Mouse (Mus musculus) induced T-regulatory cell, adult 2 months (primary cell): Measurements from ENCODE around the gene Tmem109.

ENCODE experiments used
- DNase-seq: peaks from one replicate; pipeline ENCODE4 v3.0.0-alpha.2; 2012; ENCODE audit warnings: low read depth

The Tmem109 gene

DNA sequence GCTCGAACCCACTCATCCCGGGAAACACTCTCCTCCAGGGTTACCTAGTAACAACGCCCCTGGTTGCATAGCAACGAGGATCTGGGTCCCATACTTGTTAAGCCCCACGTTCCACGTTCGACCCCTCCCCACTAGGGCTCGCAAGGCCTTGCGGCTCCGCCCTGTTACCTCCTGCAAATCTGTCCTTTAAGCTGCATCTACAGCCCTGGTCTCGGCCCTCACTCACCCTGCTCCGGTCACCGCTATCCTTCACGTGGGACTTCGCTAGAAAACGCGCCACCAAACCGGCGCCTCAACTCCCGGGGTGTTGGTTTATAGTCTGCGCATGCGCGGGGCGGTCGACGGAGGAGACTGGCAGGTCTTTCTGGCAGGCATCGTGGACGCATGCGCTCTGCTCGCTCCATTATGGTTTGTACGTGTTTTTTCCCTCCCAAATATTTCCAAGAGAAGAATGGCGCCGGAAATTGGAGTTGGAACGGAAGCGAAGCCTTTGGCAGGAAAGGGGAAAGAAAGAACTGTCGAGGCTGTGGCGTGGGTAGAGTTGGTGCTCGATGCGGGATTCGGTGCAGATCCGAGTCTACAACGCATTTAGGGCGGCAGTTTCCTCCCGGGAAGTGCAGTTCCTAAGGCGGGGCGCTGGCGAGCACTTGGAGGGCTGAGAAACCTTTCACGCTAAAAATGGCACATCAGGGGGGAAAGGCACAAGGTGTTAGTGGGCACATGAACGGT is at the start of gene Tmem109:
TSS of gene Tmem109 (minus strand) at position 576 of the 729 bp plus-strand sequence.
- DNase-seq: peak; percentile 97

DNA sequence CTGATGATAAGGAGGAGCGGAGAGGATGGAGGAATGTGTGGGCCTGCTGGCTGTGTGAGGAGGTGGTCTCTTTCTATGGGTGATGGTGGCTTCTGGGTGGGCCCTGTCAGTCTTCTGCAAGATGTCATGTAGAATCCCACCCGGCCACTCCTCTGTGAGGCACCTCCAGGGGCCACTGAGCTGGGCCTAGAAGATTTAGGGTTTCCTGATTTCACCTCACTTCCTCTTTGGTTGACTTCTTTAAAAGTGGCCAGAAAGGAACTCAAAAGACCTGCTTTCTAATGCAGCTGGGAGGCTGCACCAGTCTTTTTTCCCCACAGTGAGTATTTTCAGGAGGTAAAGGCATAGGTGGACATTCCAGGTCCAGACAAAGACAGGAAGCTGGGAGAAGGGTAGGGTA is 48.8 kb upstream of the Tmem109 start:
- DNase-seq: no peak

DNA sequence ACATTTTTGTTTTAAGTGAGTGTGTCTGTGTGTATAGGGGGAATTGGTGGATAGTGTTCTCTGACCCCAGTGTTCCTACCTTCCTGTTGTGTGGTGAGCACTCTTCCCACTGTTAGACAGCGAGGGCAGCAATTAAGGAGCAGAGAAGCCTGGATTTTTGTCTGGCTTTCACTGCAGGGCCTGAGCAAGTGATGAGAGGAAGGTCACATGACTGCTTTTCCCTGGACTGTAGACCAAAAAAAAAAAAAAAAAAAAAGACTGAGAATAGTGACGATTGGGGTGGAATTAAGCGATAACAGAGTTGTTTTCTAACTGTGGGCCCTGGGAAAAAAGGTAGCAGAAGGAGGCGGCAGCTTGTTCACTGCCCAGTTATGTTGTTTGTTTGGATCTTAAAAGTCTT is 44.9 kb upstream of the Tmem109 start:
- no peak for DNase-seq

DNA sequence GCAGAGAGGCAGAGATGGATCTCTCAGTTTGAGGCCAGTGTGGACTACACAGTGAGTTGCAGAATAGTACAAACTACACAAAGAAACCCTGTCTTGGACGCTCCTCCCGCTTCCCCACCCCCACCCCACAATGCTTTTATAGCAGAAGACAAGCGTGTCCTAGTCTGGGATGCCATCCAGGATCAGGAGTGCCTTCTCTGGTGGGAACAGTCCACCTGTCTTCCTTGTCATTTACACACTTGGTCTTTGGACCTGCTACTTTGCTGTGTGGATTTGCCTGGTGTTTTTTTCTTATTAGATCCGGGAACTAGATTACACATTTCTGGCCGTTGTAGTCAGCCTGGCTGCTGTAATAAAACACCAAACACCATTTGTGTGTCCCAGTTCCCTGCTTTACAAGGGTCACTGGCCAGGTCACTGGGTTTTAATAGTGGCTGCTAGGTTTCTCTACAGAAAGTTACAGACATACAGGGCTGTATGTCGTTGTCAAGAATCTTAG is 44.4 kb upstream of the Tmem109 start:
- DNase-seq: no peak

DNA sequence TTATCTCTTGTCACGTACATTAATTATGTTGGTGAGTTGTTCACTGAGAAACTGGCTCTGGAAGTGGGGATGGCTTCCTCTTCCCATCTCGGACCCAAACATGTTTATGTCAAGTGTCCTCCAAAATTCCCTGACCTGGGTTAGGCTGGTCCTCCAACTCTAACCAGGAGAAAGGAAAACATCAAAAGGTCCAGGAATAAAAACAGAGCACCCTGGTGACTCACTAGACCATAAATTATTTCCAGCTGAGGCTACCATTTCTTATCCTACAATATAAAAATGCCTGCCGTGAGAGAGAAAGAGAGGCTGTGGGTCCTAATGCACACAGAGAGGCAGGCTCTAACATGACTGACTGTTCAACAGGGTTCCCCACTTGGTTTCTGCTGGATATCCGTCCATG is 42.4 kb upstream of the Tmem109 start:
- DNase-seq: no peak

DNA sequence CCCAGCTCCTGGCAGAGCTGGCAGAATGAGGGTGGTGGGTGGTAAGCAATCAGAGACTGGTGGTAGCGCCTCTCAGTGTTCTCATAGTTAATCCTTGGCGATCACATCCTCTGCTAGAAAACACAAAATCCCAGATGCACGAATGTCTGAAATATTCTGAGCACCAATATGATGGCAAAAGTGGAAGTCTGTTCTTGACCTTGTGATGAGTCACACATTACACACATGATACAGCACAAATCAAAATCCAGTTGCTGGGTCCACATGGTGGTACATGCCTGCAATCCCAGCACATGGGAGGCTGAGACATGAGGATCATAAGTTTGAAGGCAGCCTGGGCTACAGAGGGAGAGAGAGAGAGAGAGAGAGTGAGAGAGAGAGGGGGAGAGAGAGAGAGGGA is 39.3 kb upstream of the Tmem109 start:
- no peak for DNase-seq

DNA sequence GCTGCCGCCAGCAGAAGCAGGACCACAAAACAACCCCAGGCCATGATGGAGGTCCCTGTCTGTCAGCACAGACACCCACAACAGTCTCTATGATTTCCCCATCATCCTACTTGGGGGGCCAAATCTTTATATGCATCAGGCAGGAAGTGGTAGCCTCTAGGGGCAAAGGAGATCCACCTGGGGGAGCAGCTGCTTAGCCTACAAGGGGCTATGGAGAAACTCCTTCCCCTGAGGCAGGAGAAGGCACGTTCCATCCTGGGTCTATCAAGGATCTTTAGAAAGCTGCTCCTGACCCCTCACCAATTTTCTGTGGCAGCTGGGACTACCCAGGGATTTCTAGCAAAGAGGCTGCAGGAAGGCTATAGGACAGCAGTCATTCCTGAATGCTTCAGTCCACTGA is 38.7 kb upstream of the Tmem109 start, which contains the start of gene Zp1:
TSS of gene Zp1 (minus strand) at position 101 of the 400 bp plus-strand sequence.
- no peak for DNase-seq

DNA sequence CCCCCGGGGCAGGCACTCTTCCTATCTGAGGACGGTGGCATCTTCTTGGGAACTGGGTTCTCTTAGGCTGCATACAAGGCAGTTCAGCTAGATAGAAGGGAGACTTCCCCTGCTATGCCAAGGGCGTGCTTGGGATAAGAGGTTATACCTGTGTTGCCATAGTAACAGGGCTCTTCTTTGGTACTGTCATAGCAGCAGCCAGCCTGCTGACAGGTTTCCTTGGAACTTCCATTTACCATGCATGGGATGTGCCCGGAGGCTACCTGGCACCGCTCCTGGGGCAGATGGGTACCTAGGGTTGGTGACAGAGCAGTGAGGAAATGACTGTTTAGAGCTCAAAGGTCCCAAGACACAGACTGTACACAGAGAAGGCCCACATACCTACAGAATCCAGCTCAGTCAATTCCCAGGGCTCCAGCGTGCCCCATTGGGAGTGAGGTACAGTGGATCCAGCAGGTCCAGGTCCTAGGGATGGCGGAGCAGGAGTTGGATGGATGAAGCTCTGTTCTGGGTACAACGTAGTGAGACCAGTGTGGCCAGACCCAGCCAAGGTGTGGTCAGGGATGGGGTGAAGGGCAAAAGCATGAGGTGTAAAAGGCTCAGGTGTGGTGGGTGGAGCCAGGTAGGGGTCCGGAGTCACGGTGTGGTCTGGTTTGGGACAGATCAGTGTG is 36.7 kb upstream of the Tmem109 start:
- DNase-seq: no peak

DNA sequence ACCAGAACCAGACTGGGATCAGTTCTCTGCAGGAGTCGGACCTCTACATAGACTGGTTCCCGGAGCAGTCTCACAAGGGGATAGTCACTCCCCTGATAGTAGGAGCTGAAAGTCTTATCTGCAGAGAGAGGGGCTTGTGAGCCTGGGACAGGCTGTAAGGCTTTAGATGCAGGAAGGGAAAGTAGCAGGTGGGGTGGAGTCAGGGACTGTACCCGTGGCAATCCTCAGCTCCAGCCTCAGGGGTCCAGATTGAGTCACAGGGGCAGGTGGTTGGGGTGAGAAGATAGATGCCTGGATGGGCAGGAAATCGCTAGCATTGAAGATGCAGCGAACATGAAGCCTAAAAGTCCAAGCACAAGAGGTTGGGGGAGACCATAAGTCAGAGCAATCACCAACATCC is 34.7 kb upstream of the Tmem109 start:
- no peak for DNase-seq

DNA sequence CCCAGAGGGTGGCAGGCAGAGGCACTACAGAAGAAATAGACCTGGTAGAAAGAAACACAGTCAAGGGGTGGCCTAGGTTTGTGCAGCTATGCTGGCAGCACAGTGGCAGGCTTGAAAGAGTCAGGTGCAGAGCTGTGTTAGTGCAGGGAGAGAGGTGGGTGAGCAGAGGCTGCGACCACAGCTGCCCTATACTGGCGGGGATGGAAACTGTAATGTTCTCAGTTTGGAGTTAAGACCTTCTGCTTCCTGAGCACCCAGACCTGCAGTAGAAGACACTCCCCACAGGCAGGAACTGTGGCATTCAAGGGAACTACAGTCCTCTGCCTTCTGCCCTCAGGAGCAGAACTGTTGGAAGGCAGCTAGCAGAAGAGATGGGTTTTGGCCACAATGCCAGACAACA is 33.1 kb upstream of the Tmem109 start:
- no peak for DNase-seq

DNA sequence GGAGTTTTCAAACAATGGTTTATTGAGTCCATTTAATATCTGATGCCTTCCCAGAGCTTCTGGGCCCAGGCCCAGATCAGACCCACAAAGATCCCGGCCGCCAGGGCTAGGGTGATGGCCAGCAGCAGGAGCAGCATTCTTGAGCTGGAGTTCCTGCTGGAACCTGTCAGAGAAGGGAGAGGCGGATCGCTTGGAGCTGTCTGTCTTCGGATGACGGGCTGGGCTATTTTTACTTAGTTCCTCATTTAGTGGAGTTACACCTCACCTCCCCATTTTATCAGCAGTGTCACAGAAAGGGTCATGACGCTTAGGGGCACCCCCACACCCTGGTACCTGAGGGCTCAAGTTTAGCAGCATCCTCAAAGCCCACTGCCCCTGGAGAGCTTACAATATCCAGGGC is 32.5 kb upstream of the Tmem109 start:
- no peak for DNase-seq

DNA sequence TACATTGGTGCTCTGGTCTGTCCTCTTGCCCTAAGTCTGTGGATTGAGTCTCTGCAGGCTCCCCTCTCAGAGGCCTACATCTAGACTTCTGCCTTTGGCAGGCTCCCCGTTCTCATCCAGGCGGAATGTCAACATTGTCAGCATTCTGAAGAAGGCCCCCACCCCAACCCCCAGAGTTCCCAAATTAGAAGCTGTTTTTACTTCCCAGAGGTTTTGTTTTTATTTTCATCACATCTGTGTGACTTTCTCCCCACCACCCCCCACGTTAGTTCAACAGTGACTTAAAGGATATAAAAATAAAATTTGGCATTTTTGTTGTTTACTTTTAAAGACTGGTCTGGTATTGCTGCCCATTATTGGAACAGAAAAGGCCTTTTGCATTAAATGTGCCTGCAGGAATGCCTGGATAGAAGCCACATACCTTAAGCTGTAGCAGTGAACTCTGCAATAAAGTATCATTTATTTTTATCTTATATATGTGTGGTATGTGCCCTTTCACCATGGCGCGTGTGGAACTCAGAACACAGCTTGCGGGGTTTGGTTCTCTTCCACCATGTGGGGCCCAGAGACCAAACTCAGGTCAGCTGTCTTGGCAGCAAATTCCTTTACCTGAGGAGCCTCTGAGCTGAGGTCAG is 27.4 kb upstream of the Tmem109 start:
- no peak for DNase-seq

DNA sequence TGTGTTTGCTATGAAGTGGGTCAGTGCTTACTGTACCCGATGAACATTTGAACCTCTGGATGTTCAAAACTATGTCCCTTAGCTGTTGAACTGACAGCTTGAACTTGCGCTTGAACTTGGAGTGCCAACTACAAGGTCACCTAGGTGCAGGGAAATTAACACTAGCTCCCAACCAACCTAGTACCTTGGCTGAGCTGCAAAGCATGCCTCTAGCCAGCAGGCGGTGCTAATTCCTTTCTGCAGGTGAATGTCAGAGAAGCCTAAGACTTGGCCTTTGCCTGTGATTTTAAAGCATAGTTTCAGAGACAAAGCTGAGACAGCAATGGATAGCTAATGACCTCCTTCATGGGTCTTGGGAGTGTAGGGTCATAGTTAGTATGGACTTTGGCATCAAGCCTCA is 26.1 kb upstream of the Tmem109 start:
- DNase-seq: peak; percentile 74

DNA sequence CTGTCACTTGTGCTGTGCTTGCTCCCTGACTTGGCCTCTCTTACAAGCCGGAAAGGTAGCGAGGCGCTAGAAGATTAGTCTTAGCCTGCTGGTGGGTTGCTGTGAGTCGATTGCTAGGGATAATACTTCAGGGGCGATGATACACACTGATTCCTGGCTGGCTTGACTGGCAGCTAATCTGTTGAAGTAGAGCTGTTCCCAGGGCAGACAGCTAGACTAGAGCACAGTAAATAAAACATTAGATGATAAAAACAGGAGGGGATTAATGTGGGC is 23.9 kb upstream of the Tmem109 start:
- DNase-seq: no peak

DNA sequence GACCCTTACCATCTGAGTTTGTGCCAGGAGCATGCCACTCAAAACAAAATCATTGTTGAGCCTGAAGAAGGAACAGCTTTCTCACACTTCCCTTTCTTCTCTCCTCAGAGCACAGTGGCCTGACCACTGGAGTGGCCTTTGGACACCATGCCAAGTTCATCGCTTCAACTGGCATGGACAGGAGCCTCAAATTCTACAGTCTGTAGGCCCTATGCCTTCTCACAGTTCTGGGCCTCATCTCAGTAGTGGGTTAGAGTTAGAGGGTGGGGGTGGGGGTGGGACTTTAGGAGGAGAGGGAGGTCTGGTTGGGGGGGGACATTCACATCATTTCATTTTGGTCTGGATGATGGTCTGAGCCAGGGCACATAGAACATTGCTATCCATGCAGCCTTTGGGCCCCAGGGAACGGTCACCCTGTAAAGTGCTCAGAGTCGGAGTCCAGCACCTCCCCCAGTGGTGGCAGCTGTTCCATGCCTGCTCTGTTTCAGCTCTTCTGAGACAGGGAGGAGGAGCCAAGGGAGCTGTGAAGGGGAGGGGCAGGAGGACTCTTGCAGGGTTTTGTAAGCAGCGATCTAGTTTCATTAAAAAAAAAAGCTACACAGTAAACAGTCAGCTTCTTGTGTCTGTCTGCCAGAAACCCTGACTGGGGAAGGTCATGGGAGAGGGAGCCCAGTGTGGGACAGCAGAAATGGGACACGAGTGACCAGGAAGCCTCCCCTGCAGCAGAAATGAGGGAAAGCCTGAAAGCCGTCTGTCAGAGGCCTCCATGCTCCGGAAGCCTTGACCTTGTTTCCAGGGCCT is 23.3 kb upstream of the Tmem109 start:
- no peak for DNase-seq

DNA sequence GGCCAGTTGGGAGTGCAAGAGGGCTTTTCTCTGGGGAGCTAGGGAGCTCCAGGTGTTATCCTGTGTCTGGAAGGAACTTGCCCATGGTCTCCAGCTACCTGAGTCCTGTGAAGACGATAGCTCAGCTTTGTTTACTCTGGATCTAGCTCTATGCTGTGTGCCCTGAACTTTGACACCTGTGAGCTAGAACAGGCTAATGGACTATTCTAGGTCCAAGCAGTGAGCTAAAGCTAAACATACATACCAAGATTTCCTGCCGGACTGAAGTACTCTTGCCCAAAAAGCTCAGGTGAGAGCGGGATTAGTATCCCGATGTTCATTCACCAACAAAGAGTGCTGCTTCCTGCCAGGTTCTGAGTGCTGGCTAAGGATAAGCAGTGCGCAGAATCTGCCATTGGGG is 22.7 kb upstream of the Tmem109 start:
- no peak for DNase-seq

DNA sequence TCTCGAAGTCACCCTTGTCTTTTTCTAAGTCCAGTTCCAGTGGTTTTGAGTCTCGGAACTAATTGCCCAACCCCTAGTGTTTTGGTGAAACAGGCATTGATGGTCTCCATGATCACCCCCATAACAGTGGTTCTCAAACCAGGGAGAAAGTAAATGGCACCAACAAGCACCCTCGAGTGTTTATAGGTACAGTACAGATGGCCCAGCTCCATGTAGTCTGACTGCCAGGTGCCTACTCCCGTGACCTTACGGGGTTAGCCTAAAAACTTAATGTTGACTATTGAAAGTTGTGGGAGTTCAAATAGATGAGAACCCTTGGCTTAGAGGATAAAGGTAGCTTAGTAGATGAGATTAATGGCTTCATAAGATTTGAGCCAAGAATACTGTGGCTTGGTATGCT is 19.2 kb upstream of the Tmem109 start:
- no peak for DNase-seq

DNA sequence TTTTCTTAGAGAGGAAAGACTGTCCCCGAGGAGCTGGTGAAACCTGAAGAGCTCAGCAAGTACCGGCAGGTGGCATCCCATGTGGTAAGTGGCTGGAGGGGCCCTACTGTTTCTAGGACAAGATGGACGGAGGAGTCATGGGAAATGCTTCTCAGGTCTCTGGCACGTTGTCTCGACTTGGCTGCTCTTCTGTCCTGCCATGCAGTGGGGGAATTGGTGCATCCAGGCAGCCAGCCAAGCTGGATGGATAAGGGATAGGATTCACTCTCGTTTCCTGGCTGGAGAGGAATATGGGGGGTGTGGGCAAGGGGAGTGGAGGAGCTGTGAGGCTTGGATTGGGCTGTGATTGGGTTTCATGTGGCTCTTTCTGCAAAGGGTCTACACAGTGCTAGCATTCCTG is 18.5 kb upstream of the Tmem109 start:
- DNase-seq: no peak

DNA sequence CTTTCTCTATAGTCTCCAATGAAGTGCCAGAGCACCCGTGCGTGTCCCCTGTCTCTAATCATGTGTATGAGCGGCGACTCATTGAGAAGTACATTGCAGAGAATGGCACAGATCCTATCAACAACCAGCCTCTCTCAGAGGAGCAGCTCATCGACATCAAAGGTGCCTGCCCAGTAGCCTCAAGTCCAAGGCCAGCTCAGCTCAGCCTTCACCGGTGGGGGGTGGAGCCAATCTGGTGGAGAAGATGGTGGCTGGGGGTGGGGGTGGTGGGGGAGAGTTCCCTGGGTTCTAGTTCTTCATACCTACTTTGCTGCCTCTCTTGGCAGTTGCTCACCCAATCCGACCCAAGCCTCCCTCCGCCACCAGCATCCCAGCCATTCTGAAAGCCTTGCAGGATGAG is 15.7 kb upstream of the Tmem109 start:
- no peak for DNase-seq

DNA sequence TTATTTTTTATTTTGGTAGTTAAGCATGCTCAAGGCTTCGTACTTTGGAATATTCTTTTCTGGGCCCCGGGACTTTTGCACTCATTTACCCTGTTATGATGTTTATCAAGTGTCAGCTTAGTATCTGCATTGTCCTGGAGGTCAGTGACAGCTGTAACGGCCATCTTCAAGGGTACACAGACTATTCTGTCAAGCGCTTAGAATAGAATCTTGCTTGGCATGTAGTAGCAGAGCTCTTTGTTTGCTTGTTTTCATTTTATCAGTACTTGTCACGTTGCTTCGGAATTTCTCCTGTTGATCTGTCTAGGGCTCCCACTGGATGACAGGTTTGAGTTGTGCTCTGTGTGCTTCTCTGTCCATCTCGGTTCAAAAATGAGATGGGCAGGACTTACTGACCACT is 15.0 kb upstream of the Tmem109 start:
- no peak for DNase-seq

DNA sequence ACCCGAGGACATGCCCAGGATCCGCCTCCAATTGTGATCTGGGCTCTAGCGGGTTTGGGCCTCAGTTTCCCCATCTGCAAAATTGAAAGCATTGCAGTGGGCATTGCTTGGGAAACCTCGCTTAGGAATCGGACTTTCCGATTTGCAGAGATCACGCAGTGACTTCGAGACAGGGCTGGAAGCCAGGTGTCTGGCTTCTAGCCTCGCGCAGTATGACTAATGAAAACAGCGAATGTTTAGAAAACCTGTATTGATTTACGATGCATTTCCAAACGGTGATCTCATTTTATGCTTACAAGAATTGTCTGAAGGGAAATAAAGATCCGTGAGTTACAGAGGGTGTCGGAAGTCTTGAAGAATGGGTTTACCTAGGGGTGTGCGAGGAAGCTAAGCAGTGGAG is 13.9 kb upstream of the Tmem109 start:
- no peak for DNase-seq

DNA sequence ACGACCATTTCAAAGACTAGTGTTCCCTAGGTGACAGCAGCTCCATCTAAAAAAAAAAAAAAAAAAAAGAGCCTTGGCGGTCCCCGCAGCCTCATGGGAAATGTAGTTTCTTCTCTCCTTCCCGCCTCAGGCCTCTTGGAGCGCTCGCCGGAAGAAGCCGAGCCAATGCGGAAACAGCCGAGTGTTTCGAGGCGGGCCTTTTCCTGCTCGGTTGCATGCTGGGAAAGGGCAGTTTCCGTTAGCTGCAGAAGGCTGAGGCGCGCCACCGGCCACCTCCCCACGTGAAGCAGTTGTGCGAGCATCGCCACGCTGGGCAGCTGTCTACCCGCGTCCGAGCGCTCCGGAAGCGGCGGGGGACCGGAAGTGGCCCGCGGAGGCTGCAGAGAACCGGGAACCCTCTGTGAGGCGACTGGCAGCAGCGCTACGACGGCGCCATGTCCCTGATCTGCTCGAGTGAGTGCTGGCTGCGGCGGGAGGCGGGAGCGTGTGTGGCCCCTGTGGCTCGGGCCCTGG is 13.3 kb upstream of the Tmem109 start, which contains the start of gene Prpf19:
TSS of gene Prpf19 (plus strand) at position 216 of the 513 bp plus-strand sequence.
- DNase-seq: peak; percentile 97
